18 mouse cellular contexts compared by ENCODE assay signal in genomic region chr4:95676390-95676789, GRCm38 (mm10).
"Had no signal": no experiment of that assay in that cellular context is flagged by ENCODE, and none has a peak within 500 bp of the region (broad histone marks: within the 10 kb centered on the region; RNA-seq: fewer than 3 reads in every experiment).

No protein-coding gene starts in this region.

- H3K4me3 ChIP-seq: liver, embryonic 12.5 days; midbrain, embryonic 10.5 days; myocyte; neural tube, embryonic 13.5 days; neural tube, embryonic 15.5 days had no signal

- ATAC-seq: liver, embryonic 12.5 days had no signal

- H3K4me1 ChIP-seq: liver, embryonic 12.5 days; neural tube, embryonic 13.5 days; neural tube, embryonic 15.5 days had no signal

- H3K4me2 ChIP-seq: liver, embryonic 12.5 days; lung, embryonic 14.5 days; neural tube, embryonic 13.5 days; neural tube, embryonic 15.5 days had no signal

- H3K9ac ChIP-seq: liver, embryonic 12.5 days; liver, embryonic 14.5 days; lung, embryonic 14.5 days; neural tube, embryonic 13.5 days; neural tube, embryonic 15.5 days had no signal

- H3K9me3 ChIP-seq: liver, embryonic 12.5 days; midbrain, embryonic 10.5 days; neural tube, embryonic 13.5 days; neural tube, embryonic 15.5 days had no signal

- H3K27me3 ChIP-seq: liver, embryonic 12.5 days; neural tube, embryonic 13.5 days; neural tube, embryonic 15.5 days had no signal

- H3K36me3 ChIP-seq: liver, embryonic 12.5 days; midbrain, embryonic 10.5 days; neural tube, embryonic 13.5 days; neural tube, embryonic 15.5 days had no signal

- DNase-seq: lung, adult 18-20 months; lung, embryonic 14.5 days; lung, postnatal 10 days; lung, postnatal 4 days; retina, postnatal 1 day; right cerebral cortex, adult 18-20 months; right cerebral cortex, postnatal 25 days; right cerebral cortex, postnatal 4 days; spleen, adult 18-20 months; thymus, adult 18-20 months; thymus, postnatal 14 days; thymus, postnatal 36 days had no signal

- H3K27ac ChIP-seq: liver, embryonic 12.5 days; liver, embryonic 14.5 days; midbrain, embryonic 10.5 days; neural tube, embryonic 13.5 days; neural tube, embryonic 15.5 days had no signal
